Mouse (Mus musculus) midbrain, embryonic 15.5 days (tissue): ENCODE results near the gene Slc51a. TPM values are rescaled to one million over a fixed set of nuclear protein-coding genes. Genes with fewer than 3 reads are reported as not detected.
"Not testable (repeated sequence)": the region's sequence is repeated elsewhere in the genome, so short reads cannot be mapped to it uniquely, and the experiment has no call there.

Experiments
- ATAC-seq: fragments of 200-750 bp; cut with Nextera tagmentation; replicated peaks from 2 replicates; pipeline ENCODE4 v1.8.0; 2017; ENCODE audit warnings: moderate TSS enrichment
- H3K27ac ChIP-seq: fragments of 300-500 bp; sonication (generic); 2 replicates; pipeline ENCODE4 v1.5.1; 2015; ENCODE audit warnings: mild to moderate bottlenecking, inconsistent platforms
- H3K27me3 ChIP-seq: fragments of 300-500 bp; sonication (generic); replicated peaks from 2 replicates; pipeline ENCODE4 v1.6.1; 2015; ENCODE audit warnings: inconsistent platforms
- H3K36me3 ChIP-seq: fragments of 300-500 bp; sonication (generic); replicated peaks from 2 replicates; pipeline ENCODE4 v1.6.1; 2015; ENCODE audit warnings: inconsistent platforms
- H3K4me1 ChIP-seq: fragments of 300-500 bp; sonication (generic); 2 replicates; pipeline ENCODE4 v1.6.1; 2015; ENCODE audit warnings: inconsistent platforms
- H3K4me2 ChIP-seq: fragments of 300-500 bp; sonication (generic); 2 replicates; pipeline ENCODE4 v1.6.1; 2015; ENCODE audit warnings: inconsistent platforms, mild to moderate bottlenecking, moderate library complexity
- H3K4me3 ChIP-seq: fragments of 300-500 bp; sonication (generic); 2 replicates; pipeline ENCODE4 v1.5.1; 2015; ENCODE audit warnings: mild to moderate bottlenecking, inconsistent platforms
- H3K9ac ChIP-seq: fragments of 300-500 bp; sonication (generic); 2 replicates; pipeline ENCODE4 v1.6.1; 2015; ENCODE audit warnings: mild to moderate bottlenecking, inconsistent platforms
- H3K9me3 ChIP-seq: fragments of 300-500 bp; sonication (generic); 2 replicates; pipeline ENCODE4 v1.6.1; 2016; ENCODE audit warnings: inconsistent platforms
- WGBS: fragments of 180-500 bp; shearing (Covaris S2); methylation state at CpG from one replicate; pipeline ENCODE4 v1.1.7; 2015; ENCODE audit warnings: mixed read lengths; 5-methylcytosine and 5-hydroxymethylcytosine counted together
- polyA plus RNA-seq: library from polyadenylated mRNA; unstranded; fragments of >200 nt; fragmentation: Nextera tagmentation; extraction: Ambion mirVana; gene quantifications from 2 replicates; pipeline ENCODE4 v1.2.1, GENCODE M21; 2015

Gene Slc51a
- polyA plus RNA-seq, 1 experiment from 2014 or later, result 0.50 TPM

GRCm38 (mm10) chr16:32456761-32457160 is 30.9 kb downstream of the Slc51a start:
- Histone ChIP-seq H3K9ac (no peak overlapping the region), H3K27me3 (no peaks in the 10 kb centered on the region), H3K27ac (no peak overlapping the region), H3K4me3 (no peak overlapping the region), H3K4me2 (no peak overlapping the region), H3K4me1 (no peaks in the 10 kb centered on the region), H3K9me3 (no peaks in the 10 kb centered on the region), H3K36me3 (peaks cover 20% of the 10 kb centered on the region)
- 100% methylated on average over 1 of the region's 1 CpGs for WGBS
- ATAC-seq, result no peak

- Histone ChIP-seq H3K4me1 (no peaks in the 10 kb centered on the region), H3K27me3 (no peaks in the 10 kb centered on the region), H3K4me2 (no peak overlapping the region), H3K27ac (no peak overlapping the region), H3K9ac (no peak overlapping the region), H3K4me3 (no peak overlapping the region), H3K9me3 (no peaks in the 10 kb centered on the region), H3K36me3 (peaks cover 20% of the 10 kb centered on the region)
- no peak for ATAC-seq
These were observed 31.6 kb downstream of the Slc51a start for GRCm38 (mm10) chr16:32456086-32456485.

GRCm38 (mm10) chr16:32454646-32455045 is 33.0 kb downstream of the Slc51a start:
- 89% methylated on average over 5 of the region's 5 CpGs for WGBS
- Histone ChIP-seq H3K27me3 (no peaks in the 10 kb centered on the region), H3K4me1 (no peaks in the 10 kb centered on the region), H3K4me2 (no peak overlapping the region), H3K9me3 (no peaks in the 10 kb centered on the region), H3K27ac (no peak overlapping the region), H3K36me3 (peaks cover 20% of the 10 kb centered on the region), H3K4me3 (no peak overlapping the region), H3K9ac (no peak overlapping the region)
- no peak for ATAC-seq

- H3K36me3 ChIP-seq, result peaks cover 20% of the 10 kb centered on the region
- 94% methylated on average over 8 of the region's 8 CpGs for WGBS
These were observed 34.6 kb downstream of the Slc51a start for GRCm38 (mm10) chr16:32453102-32453501.

GRCm38 (mm10) chr16:32450133-32450532 is 37.5 kb downstream of the Slc51a start:
- Histone ChIP-seq H3K9ac (no peak overlapping the region), H3K27me3 (no peaks in the 10 kb centered on the region), H3K4me2 (no peak overlapping the region), H3K4me1 (no peaks in the 10 kb centered on the region), H3K27ac (no peak overlapping the region), H3K9me3 (no peaks in the 10 kb centered on the region), H3K4me3 (no peak overlapping the region), H3K36me3 (peaks cover 9% of the 10 kb centered on the region)
- no peak for ATAC-seq
- 100% methylated on average over 2 of the region's 2 CpGs for WGBS

More at GRCm38 (mm10) chr16:32453102-32453501, 34.6 kb downstream of the Slc51a start:
- ATAC-seq, result no peak
- H3K4me2 ChIP-seq, result no peak overlapping the region
- no peak overlapping the region for H3K9ac ChIP-seq
- H3K4me1 ChIP-seq, result no peaks in the 10 kb centered on the region
- no peak overlapping the region for H3K4me3 ChIP-seq
- H3K27me3 ChIP-seq, result no peaks in the 10 kb centered on the region
- H3K9me3 ChIP-seq, result no peaks in the 10 kb centered on the region
- H3K27ac ChIP-seq, result no peak overlapping the region

GRCm38 (mm10) chr16:32449665-32450064 is 38.0 kb downstream of the Slc51a start:
- Histone ChIP-seq H3K4me1 (no peaks in the 10 kb centered on the region), H3K9ac (no peak overlapping the region), H3K27me3 (no peaks in the 10 kb centered on the region), H3K4me2 (no peak overlapping the region), H3K9me3 (no peaks in the 10 kb centered on the region), H3K4me3 (no peak overlapping the region), H3K36me3 (peaks cover 6% of the 10 kb centered on the region; the same call in 1 of the 2 replicates), H3K27ac (no peak overlapping the region)
- ATAC-seq, result no peak
- WGBS, result 88% methylated on average over 3 of the region's 3 CpGs

GRCm38 (mm10) chr16:32446563-32447138 is 41.0 kb downstream of the Slc51a start:
- WGBS, result 88% methylated on average over 2 of the region's 2 CpGs
- Histone ChIP-seq H3K4me2 (no peak overlapping the region), H3K36me3 (no peaks in the 10 kb centered on the region), H3K4me3 (no peak overlapping the region), H3K9me3 (no peaks in the 10 kb centered on the region), H3K9ac (no peak overlapping the region), H3K27me3 (no peaks in the 10 kb centered on the region), H3K4me1 (no peaks in the 10 kb centered on the region), H3K27ac (no peak overlapping the region)
- no peak for ATAC-seq

- Histone ChIP-seq H3K4me3 (no peak overlapping the region), H3K27me3 (no peaks in the 10 kb centered on the region), H3K4me1 (no peaks in the 10 kb centered on the region), H3K9me3 (no peaks in the 10 kb centered on the region), H3K9ac (no peak overlapping the region), H3K4me2 (no peak overlapping the region), H3K36me3 (no peaks in the 10 kb centered on the region), H3K27ac (no peak overlapping the region)
- ATAC-seq, result no peak
- WGBS, result 100% methylated on average over 1 of the region's 1 CpGs
These were observed 42.1 kb downstream of the Slc51a start for GRCm38 (mm10) chr16:32445558-32445957.

- H3K27ac ChIP-seq, H3K9ac ChIP-seq, ATAC-seq, H3K36me3 ChIP-seq, H3K4me2 ChIP-seq, H3K4me1 ChIP-seq, H3K27me3 ChIP-seq, H3K9me3 ChIP-seq, H3K4me3 ChIP-seq: not testable (repeated sequence)
- 87% methylated on average over 3 of the region's 3 CpGs for WGBS
These were observed 43.1 kb downstream of the Slc51a start for GRCm38 (mm10) chr16:32444615-32445014.

GRCm38 (mm10) chr16:32441432-32441831 is 46.2 kb downstream of the Slc51a start:
- 87% methylated on average over 3 of the region's 3 CpGs for WGBS
- Histone ChIP-seq H3K9ac (no peak overlapping the region), H3K4me2 (no peak overlapping the region), H3K4me3 (no peak overlapping the region), H3K9me3 (no peaks in the 10 kb centered on the region), H3K36me3 (no peaks in the 10 kb centered on the region), H3K27me3 (no peaks in the 10 kb centered on the region), H3K4me1 (no peaks in the 10 kb centered on the region), H3K27ac (no peak overlapping the region)
- ATAC-seq, result no peak

- WGBS, result 97% methylated on average over 1 of the region's 1 CpGs
- no peak for ATAC-seq
- no peaks in the 10 kb centered on the region for H3K36me3 ChIP-seq
- no peak overlapping the region for H3K4me2 ChIP-seq
- no peaks in the 10 kb centered on the region for H3K9me3 ChIP-seq
- no peak overlapping the region for H3K9ac ChIP-seq
- no peak overlapping the region for H3K4me3 ChIP-seq
- peaks cover 4% of the 10 kb centered on the region; the same call in 1 of the 2 replicates for H3K4me1 ChIP-seq
- no peak overlapping the region for H3K27ac ChIP-seq
- no peaks in the 10 kb centered on the region for H3K27me3 ChIP-seq
These were observed 50.4 kb downstream of the Slc51a start for GRCm38 (mm10) chr16:32437266-32437665.

- no peaks in the 10 kb centered on the region for H3K9me3 ChIP-seq
- no peaks in the 10 kb centered on the region for H3K27me3 ChIP-seq
- H3K4me1 ChIP-seq, result peaks cover 10% of the 10 kb centered on the region
- H3K9ac ChIP-seq, result no peak overlapping the region
- H3K36me3 ChIP-seq, result no peaks in the 10 kb centered on the region
- WGBS, result 76% methylated on average over 1 of the region's 1 CpGs
- no peak overlapping the region for H3K4me3 ChIP-seq
- no peak overlapping the region for H3K4me2 ChIP-seq
- H3K27ac ChIP-seq, result no peak overlapping the region
- ATAC-seq, result no peak
These were observed 51.0 kb downstream of the Slc51a start for GRCm38 (mm10) chr16:32436657-32437056.

GRCm38 (mm10) chr16:32434691-32435090 is 53.0 kb downstream of the Slc51a start:
- H3K36me3 ChIP-seq, result no peaks in the 10 kb centered on the region
- H3K27ac ChIP-seq, result no peak overlapping the region
- no peak overlapping the region for H3K9ac ChIP-seq
- H3K4me1 ChIP-seq, result peaks cover 18% of the 10 kb centered on the region
- no peak overlapping the region for H3K4me2 ChIP-seq
- no peaks in the 10 kb centered on the region for H3K9me3 ChIP-seq
- no peak overlapping the region for H3K4me3 ChIP-seq
- no peak for ATAC-seq
- no peaks in the 10 kb centered on the region for H3K27me3 ChIP-seq
